Mouse (Mus musculus) lung, adult 2 months (tissue): ENCODE results near the gene Thsd4.

ENCODE experiments used
- CTCF ChIP-seq: fragments of 200-500 bp; IDR thresholded peaks from 2 replicates; pipeline ENCODE4 v1.5.1; 2011; ENCODE audit warnings: mild to moderate bottlenecking, low read length, control low read depth; ENCODE audit not compliant: insufficient read depth
- POLR2A ChIP-seq: fragments of 200-500 bp; IDR thresholded peaks from 2 replicates; pipeline ENCODE4 v1.6.1; 2011; ENCODE audit warnings: low read depth, mild to moderate bottlenecking, control low read depth, low read length, borderline replicate concordance; ENCODE audit errors: extremely low read depth

GRCm38 (mm10) chr9:60281281-60281680 is 240.6 kb downstream of the Thsd4 start:
- TF ChIP-seq CTCF, result no peak
- TF ChIP-seq POLR2A, result no peak
